In genomic region chr1:190927311-190927710, GRCm38 (mm10) we compare ENCODE assay signal across 9 mouse cellular contexts. TPM values are rescaled to one million over a fixed set of nuclear protein-coding genes. Genes with fewer than 3 reads are reported as not detected.
A peak's percentile ranks its signal among the peaks of the same experiment; 100 is the strongest.
DNase-seq lines count a peak whose midpoint lies in the region; ATAC-seq lines count a peak whose summit lies in the region.
"Had no signal": no experiment of that assay in that cellular context is flagged by ENCODE, and none has a peak within 500 bp of the region (broad histone marks: within the 10 kb centered on the region; RNA-seq: fewer than 3 reads in every experiment).

No protein-coding gene starts in this region.

- H3K4me1 ChIP-seq in heart, embryonic 10.5 days, result peaks cover 11% of the 10 kb centered on the region; the same call in 1 of the 2 replicates
- peaks cover 3% of the 10 kb centered on the region; the same call in 1 of the 2 replicates for H3K4me1 ChIP-seq in neural tube, embryonic 11.5 days (ENCODE audit: control insufficient read depth, insufficient read depth, low read length)
- peaks cover 23% of the 10 kb centered on the region for H3K4me1 ChIP-seq in liver, embryonic 13.5 days (replicated peaks)

- WGBS in heart, embryonic 10.5 days, result 92% methylated on average over 3 of the region's 3 CpGs
- 95% methylated on average over 3 of the region's 3 CpGs for WGBS in neural tube, embryonic 11.5 days
- WGBS in liver, embryonic 13.5 days (ENCODE audit: insufficient replicate concordance), result 80% methylated on average over 3 of the region's 3 CpGs

- no peak overlapping the region; the same call in 1 of the 2 replicates for H3K9ac ChIP-seq in neural tube, embryonic 11.5 days (ENCODE audit: low read length)
- peak overlapping the region; percentile 92 for H3K9ac ChIP-seq in liver, embryonic 13.5 days

- intact Hi-C loops in heart, postnatal 10 days (cut with DNase I), result no loop called here

- H3K27me3 ChIP-seq in heart, embryonic 10.5 days (ENCODE audit: insufficient read depth, poor library complexity, severe bottlenecking), result no peaks in the 10 kb centered on the region
- H3K27me3 ChIP-seq in neural tube, embryonic 11.5 days (ENCODE audit: control insufficient read depth, insufficient read depth, low read length), result no peaks in the 10 kb centered on the region
- peaks cover 11% of the 10 kb centered on the region; the same call in 1 of the 2 replicates for H3K27me3 ChIP-seq in liver, embryonic 13.5 days

- H3K27ac ChIP-seq in heart, embryonic 10.5 days, result no peak overlapping the region
- no peak overlapping the region for H3K27ac ChIP-seq in neural tube, embryonic 11.5 days (ENCODE audit: low read depth, low read length)
- H3K27ac ChIP-seq in liver, embryonic 13.5 days, result no peak overlapping the region

- peak overlapping the region; percentile 76; the same call in 1 of the 2 replicates for H3K4me3 ChIP-seq in heart, embryonic 10.5 days
- H3K4me3 ChIP-seq in neural tube, embryonic 11.5 days (ENCODE audit: low read depth, low read length), result no peak overlapping the region
- H3K4me3 ChIP-seq in liver, embryonic 13.5 days (replicated peaks), result peak overlapping the region; percentile 80

- peak overlapping the region; percentile 76; the same call in 1 of the 2 replicates for H3K4me2 ChIP-seq in neural tube, embryonic 11.5 days (ENCODE audit: low read depth)
- peak overlapping the region; percentile 84 for H3K4me2 ChIP-seq in liver, embryonic 13.5 days

- no peaks in the 10 kb centered on the region for H3K36me3 ChIP-seq in heart, embryonic 10.5 days
- H3K36me3 ChIP-seq in neural tube, embryonic 11.5 days (ENCODE audit: control insufficient read depth, insufficient read depth, low read length), result no peaks in the 10 kb centered on the region
- no peaks in the 10 kb centered on the region for H3K36me3 ChIP-seq in liver, embryonic 13.5 days

- no peak for ATAC-seq in neural tube, embryonic 11.5 days (ENCODE audit: insufficient read depth, low FRiP score, low TSS enrichment)
- no peak for ATAC-seq in liver, embryonic 13.5 days (ENCODE audit: low read depth)
- no peak for ATAC-seq in inflammation-experienced regulatory T-cells, adult 6 months

- DNase-seq in heart, embryonic 10.5 days (ENCODE audit: low spot score), result no peak
- no peak for DNase-seq in heart, postnatal 10 days
- DNase-seq in neural tube, embryonic 11.5 days (ENCODE audit: low spot score), result no peak
- no peak for DNase-seq in neural tube, embryonic 10.5 days (ENCODE audit: extremely low spot score, low spot score)
- no peak for DNase-seq in liver, embryonic 13.5 days
- no peak for DNase-seq in ovary, adult 18-20 months (ENCODE audit: low spot score)
- no peak for DNase-seq in embryo, embryonic 11 days
- DNase-seq: kidney, postnatal 25 days had no signal

- no peaks in the 10 kb centered on the region for H3K9me3 ChIP-seq in heart, embryonic 10.5 days
- H3K9me3 ChIP-seq in neural tube, embryonic 11.5 days (ENCODE audit: control insufficient read depth, low read length), result no peaks in the 10 kb centered on the region
- no peaks in the 10 kb centered on the region for H3K9me3 ChIP-seq in liver, embryonic 13.5 days (replicated peaks)

RNA-seq across cellular contexts. Expression of gene Angel2, which starts 2.4 kb away (rescaled TPM):
- polyA plus RNA-seq in heart, embryonic 10.5 days (2016; fragmentation: Nextera tagmentation; extraction: Ambion mirVana), result 33.4 and 38.8 TPM in 2 replicates
- total RNA-seq in heart, postnatal 10 days (2021), result 10 to 100 TPM; 28.1 to 32.9 TPM
- 54.6 and 66.7 TPM in 2 replicates for polyA plus RNA-seq in neural tube, embryonic 11.5 days (2014; fragmentation: Nextera tagmentation; extraction: Ambion mirVana)
- polyA plus RNA-seq in liver, embryonic 13.5 days (2015; fragmentation: Nextera tagmentation; extraction: Ambion mirVana), result 16.4 and 17.0 TPM in 2 replicates
- polyA plus RNA-seq in inflammation-experienced regulatory T-cells, adult 6 months (2017; shearing (Covaris generic)), result 10 to 100 TPM; 49.9 to 55.6 (median 50.2) TPM

RNA-seq across cellular contexts. Expression of gene Rps6kc1, which starts 15.7 kb away (rescaled TPM):
- polyA plus RNA-seq in heart, embryonic 10.5 days (2016; fragmentation: Nextera tagmentation; extraction: Ambion mirVana), result 13.2 and 15.3 TPM in 2 replicates
- 10 to 100 TPM; 22.2 to 23.1 TPM for total RNA-seq in heart, postnatal 10 days (2021)
- 21.5 and 22.5 TPM in 2 replicates for polyA plus RNA-seq in neural tube, embryonic 11.5 days (2014; fragmentation: Nextera tagmentation; extraction: Ambion mirVana)
- polyA plus RNA-seq in liver, embryonic 13.5 days (2015; fragmentation: Nextera tagmentation; extraction: Ambion mirVana), result 3.6 and 4.5 TPM in 2 replicates
- polyA plus RNA-seq in inflammation-experienced regulatory T-cells, adult 6 months (2017; shearing (Covaris generic)), result 1 to 10 TPM; 4.7 to 8.8 (median 8.8) TPM

RNA-seq across cellular contexts. Expression of gene Vash2, which starts 51.8 kb away (rescaled TPM):
- polyA plus RNA-seq in heart, embryonic 10.5 days (2016; fragmentation: Nextera tagmentation; extraction: Ambion mirVana), result 56.7 and 78.7 TPM in 2 replicates
- 1 to 10 TPM; 6.3 to 7.5 TPM for total RNA-seq in heart, postnatal 10 days (2021)
- polyA plus RNA-seq in neural tube, embryonic 11.5 days (2014; fragmentation: Nextera tagmentation; extraction: Ambion mirVana), result 78.6 and 79.3 TPM in 2 replicates
- 1.5 and 2.1 TPM in 2 replicates for polyA plus RNA-seq in liver, embryonic 13.5 days (2015; fragmentation: Nextera tagmentation; extraction: Ambion mirVana)
- polyA plus RNA-seq in inflammation-experienced regulatory T-cells, adult 6 months (2017; shearing (Covaris generic)), result 1 to 10 TPM in 1 of 3 experiments, under 1 TPM in 2; 0.33 to 1.2 (median 0.59) TPM

Comparison
In these comparisons a context has a peak if more than half of its experiments do, and no peak if none do; other contexts are left out.
1. RNA of gene Vash2, which starts 51.8 kb away (polyA plus RNA-seq): 78.6 to 79.3 TPM in neural tube, embryonic 11.5 days and 56.7 to 78.7 TPM in heart, embryonic 10.5 days; 1.5 to 2.1 TPM in liver, embryonic 13.5 days and 0.33 to 1.2 TPM in inflammation-experienced regulatory T-cells, adult 6 months; every median in the first group is over 10 times any median in the second.